Mouse (Mus musculus): ENCODE data around the gene Brca2. TPM values are rescaled to one million over a fixed set of nuclear protein-coding genes. Genes with fewer than 3 reads are reported as not detected.

Gene Brca2
- polyA plus RNA-seq, 1 experiment from 2014 or later = 27.9 TPM

DNA sequence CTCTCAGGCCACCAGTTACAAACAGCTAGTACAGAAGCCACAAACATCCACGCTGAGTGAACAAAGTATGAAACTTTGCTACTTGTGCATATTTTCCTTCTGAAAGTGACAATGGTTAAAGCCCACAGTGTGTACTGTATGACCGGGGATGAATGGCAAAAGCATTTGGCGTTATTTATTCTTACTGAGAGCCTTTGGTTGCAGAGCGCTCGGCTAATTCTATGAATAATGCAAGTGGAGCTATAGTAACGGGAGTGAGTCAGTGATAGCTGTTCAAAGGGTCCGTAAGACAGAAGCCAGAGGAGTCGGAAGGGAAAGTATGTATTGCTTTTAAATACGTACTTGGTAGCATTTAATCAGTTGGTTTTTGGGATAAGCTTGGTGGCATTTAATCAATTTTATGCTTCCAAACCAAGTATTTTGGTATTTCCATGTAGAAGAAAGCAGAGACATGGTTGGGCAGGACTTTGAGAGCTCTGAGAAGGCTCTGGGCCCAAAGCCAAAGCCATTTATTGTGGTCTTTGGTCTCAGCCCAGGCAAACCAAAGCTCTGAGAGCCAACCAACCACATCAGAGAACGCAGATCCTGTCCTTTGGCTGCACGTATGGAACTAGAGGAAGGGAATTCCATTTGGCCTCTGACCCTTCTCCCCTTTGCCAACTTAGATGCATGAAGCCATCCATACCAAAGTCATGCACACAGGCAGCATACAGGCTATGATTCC is 48.2 kb downstream of the Brca2 start:
- 93% methylated on average over 11 of the region's 11 CpGs for WGBS
- Histone ChIP-seq H3K27me3 (ENCODE audit: insufficient read depth, poor library complexity, severe bottlenecking) (no peaks in the 10 kb centered on the region), H3K4me3 (no peak overlapping the region), H3K27ac (no peak overlapping the region), H3K4me1 (no peaks in the 10 kb centered on the region), H3K36me3 (peaks cover 63% of the 10 kb centered on the region), H3K9me3 (no peaks in the 10 kb centered on the region)
- peak; percentile 41 for DNase-seq (ENCODE audit: low spot score)

DNA sequence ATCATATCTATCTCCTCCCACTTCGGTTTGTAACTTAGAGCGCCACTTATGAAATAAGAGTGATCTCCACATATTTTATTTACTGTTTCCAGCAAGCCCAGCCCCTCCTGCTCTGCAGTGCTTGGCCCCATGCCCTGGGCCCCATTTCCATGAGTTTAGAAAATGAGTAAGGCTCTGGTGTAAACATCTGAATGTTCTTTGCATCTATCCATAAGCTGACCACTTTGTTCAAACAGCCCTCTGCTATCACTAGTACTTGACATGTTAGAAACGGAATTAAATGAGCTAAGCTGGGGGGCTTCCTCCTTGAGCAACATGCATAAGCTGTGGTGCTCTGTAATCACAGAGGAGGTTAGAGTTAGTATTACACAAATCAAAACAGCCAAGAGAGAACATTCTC is 52.0 kb downstream of the Brca2 start:
- H3K27ac ChIP-seq = no peak overlapping the region
- no peak for DNase-seq (ENCODE audit: low spot score)
- no peaks in the 10 kb centered on the region for H3K27me3 ChIP-seq (ENCODE audit: insufficient read depth, poor library complexity, severe bottlenecking)
- WGBS = 90% methylated on average over 3 of the region's 3 CpGs
- no peaks in the 10 kb centered on the region for H3K9me3 ChIP-seq
- H3K4me1 ChIP-seq = no peaks in the 10 kb centered on the region
- no peak overlapping the region for H3K4me3 ChIP-seq
- H3K36me3 ChIP-seq = peaks cover 29% of the 10 kb centered on the region

DNA sequence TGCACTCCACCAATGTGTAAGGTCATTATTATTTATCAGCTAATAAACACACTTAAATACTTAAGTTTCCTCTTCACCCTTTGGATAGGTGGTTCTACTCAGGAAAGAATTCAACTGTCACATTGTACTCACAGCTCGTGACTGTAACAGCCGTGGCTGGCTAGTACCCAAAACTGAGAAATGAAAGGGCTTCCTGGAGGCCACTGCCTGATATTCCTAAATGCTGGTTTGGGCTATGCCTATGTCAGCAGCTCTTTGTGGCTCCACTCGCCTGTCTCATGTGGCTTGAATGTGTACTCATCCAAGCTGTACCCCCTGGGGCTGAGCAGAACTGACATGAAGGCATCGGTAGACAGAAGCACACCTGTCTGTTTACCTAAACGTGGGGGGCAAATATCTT is 52.5 kb downstream of the Brca2 start:
- Histone ChIP-seq H3K36me3 (peaks cover 25% of the 10 kb centered on the region), H3K9me3 (no peaks in the 10 kb centered on the region), H3K4me3 (no peak overlapping the region), H3K27ac (no peak overlapping the region), H3K4me1 (no peaks in the 10 kb centered on the region), H3K27me3 (ENCODE audit: insufficient read depth, poor library complexity, severe bottlenecking) (no peaks in the 10 kb centered on the region)
- no peak for DNase-seq (ENCODE audit: low spot score)
- 77% methylated on average over 5 of the region's 5 CpGs for WGBS

DNA sequence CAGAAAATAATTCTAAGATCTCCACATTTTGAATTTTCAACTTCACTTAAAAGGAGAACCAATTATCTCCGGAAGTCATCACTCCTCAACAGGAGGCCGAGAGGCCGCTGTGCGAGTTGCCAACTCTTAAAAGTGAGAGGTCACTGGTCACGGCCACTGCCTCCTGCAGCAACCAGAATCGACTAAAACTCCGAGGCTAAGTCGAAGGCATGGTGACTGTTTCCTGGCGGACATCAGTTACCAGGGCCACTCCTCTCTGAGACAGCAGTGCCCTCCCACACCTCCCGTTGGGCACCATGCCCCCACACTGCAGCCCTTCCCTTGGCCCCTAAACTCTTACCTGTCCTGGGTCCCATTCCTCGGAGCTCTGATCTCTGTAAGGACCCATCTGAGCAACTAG is 54.4 kb downstream of the Brca2 start:
- peaks cover 13% of the 10 kb centered on the region for H3K36me3 ChIP-seq
- H3K4me1 ChIP-seq = no peaks in the 10 kb centered on the region
- no peak overlapping the region for H3K4me3 ChIP-seq
- H3K27ac ChIP-seq = no peak overlapping the region
- WGBS = 83% methylated on average over 11 of the region's 11 CpGs
- H3K27me3 ChIP-seq (ENCODE audit: insufficient read depth, poor library complexity, severe bottlenecking) = no peaks in the 10 kb centered on the region
- DNase-seq (ENCODE audit: low spot score) = no peak
- no peaks in the 10 kb centered on the region for H3K9me3 ChIP-seq

DNA sequence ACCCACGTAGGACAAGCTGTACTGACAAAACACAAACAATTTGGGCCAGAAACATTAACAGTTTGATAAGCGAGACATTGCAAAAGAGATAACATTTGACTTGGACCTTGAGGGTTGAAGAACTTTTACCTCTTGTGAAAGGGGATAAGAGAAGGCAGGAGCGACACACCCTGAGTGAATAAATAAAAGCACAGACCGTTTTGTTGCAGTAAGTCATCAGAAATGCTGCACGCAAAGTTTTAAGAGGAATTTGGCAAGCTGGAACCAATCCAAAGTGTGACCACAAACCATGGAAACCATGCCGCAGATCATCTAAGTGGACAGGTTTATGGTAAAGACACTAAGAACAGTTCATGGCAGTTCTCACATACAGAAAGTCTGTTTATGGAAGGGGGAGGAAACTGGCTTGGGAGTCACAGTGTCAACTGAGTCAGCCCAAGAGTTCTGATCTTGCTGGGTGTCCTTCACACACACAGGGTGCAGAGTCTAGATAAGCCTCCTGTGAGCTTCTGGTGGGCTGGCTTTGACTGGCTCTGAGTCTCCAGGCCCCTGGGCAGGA is 56.3 kb downstream of the Brca2 start:
- Histone ChIP-seq H3K9me3 (no peaks in the 10 kb centered on the region), H3K36me3 (no peaks in the 10 kb centered on the region), H3K27me3 (ENCODE audit: insufficient read depth, poor library complexity, severe bottlenecking) (no peaks in the 10 kb centered on the region), H3K4me1 (no peaks in the 10 kb centered on the region), H3K27ac (0 out of 2 replicates have a peak overlapping the region, but pooled peaks have one; percentile 47), H3K4me3 (no peak overlapping the region)
- DNase-seq (ENCODE audit: low spot score) = peak; percentile 87
- 75% methylated on average over 6 of the region's 6 CpGs for WGBS

DNA sequence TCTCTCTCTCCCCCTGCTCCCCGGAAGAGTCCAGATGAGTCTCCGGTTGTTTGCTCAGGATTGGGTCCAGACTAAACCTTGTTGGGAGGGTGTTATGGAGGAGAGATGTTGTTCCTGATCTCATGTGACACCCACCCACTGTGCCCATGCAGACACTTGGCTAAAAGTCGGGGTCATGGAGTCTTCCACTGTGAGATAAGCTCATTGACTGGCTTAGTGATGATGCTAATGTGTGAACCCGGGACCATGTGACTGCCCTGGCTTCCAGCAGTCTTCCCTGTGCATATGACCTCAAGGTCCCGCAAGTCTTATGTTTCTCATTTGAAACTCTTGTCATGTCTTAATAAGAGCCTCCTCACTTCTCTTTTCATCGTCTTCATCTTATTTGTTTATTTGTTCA is 58.8 kb downstream of the Brca2 start:
- Histone ChIP-seq H3K9me3 (no peaks in the 10 kb centered on the region), H3K4me3 (no peak overlapping the region), H3K36me3 (no peaks in the 10 kb centered on the region), H3K27me3 (ENCODE audit: insufficient read depth, poor library complexity, severe bottlenecking) (no peaks in the 10 kb centered on the region), H3K4me1 (no peaks in the 10 kb centered on the region), H3K27ac (no peak overlapping the region)
- DNase-seq (ENCODE audit: low spot score) = no peak
- WGBS = 67% methylated on average over 6 of the region's 6 CpGs

DNA sequence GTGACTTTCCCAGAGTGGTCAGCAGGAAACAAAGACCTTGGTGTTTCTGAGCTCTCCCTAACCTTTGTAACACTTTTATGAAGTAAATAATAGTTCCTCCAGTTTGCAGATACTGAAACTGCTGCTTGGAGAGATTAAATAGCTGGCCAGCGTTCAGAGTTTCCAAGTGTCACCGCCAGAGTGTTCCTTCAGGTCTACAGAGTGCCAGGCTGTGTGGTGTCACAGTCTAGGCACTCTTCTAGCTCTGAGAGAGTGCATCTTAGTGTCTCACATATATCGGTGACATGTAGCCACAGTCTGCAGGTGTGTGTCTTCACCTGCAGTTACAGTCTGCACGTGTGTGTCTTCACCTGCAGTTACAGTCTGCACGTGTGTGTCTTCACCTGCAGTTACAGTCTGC is 60.8 kb downstream of the Brca2 start:
- H3K27ac ChIP-seq = no peak overlapping the region
- no peaks in the 10 kb centered on the region for H3K9me3 ChIP-seq
- H3K4me1 ChIP-seq = no peaks in the 10 kb centered on the region
- no peak overlapping the region for H3K4me3 ChIP-seq
- no peaks in the 10 kb centered on the region for H3K27me3 ChIP-seq (ENCODE audit: insufficient read depth, poor library complexity, severe bottlenecking)
- WGBS = 74% methylated on average over 5 of the region's 5 CpGs
- H3K36me3 ChIP-seq = no peaks in the 10 kb centered on the region
- DNase-seq (ENCODE audit: low spot score) = no peak

DNA sequence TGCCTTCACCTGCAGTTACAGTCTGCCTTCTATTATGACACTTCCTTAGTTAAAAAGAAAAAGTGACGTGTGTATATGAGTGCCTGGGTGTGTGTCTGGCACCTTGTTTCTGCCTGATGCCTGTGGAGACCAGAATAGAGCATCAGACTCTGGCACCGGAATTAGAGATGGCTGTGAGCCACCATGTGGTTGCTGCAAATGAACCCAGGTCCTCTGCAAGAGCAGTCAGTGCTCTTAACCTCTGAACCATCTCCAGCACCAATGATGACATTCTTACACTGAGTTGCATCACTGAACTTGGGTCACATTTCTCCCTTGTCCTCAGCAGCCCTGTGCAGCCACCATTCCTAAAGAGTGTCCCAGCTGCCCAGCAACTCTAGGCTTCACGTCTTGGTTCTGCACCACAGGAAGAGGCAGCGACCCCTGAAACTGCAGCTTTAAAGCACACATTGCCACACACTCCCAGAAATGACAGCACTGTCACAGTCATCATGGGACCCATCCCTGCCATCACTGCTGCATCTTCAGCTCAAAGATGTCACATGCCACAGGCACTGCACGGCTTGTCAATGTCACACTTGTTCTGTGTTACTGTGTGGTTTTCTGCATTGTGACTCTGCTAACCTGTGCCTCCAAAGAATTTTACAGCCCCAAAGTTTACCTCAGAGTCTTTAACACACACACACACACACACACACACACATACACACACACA is 61.3 kb downstream of the Brca2 start:
- Histone ChIP-seq H3K4me3 (no peak overlapping the region), H3K27me3 (ENCODE audit: insufficient read depth, poor library complexity, severe bottlenecking) (no peaks in the 10 kb centered on the region), H3K9me3 (no peaks in the 10 kb centered on the region), H3K27ac (no peak overlapping the region), H3K4me1 (no peaks in the 10 kb centered on the region), H3K36me3 (no peaks in the 10 kb centered on the region)
- no peak for DNase-seq (ENCODE audit: low spot score)
- 76% methylated on average over 5 of the region's 5 CpGs for WGBS

DNA sequence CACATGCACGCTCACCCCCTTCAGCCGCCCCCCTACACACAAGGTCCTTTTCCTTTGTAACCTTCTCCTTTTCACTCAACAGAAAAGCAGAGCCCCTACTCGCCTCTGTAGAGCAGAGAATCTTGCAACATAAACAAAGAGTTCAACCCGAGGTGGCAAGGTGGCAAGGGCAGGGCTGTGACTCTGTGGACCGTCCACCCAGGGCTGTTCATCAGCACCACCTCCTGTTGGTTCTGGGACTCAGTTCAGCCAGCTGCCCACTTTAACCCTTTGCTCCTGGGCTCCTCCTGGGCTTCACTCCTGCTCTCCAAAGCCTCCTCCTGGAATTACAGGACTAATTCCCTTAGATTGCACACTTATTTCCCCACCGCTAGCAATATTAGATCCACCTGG is 61.9 kb downstream of the Brca2 start:
- Histone ChIP-seq H3K36me3 (no peaks in the 10 kb centered on the region), H3K9me3 (no peaks in the 10 kb centered on the region), H3K27me3 (ENCODE audit: insufficient read depth, poor library complexity, severe bottlenecking) (no peaks in the 10 kb centered on the region), H3K4me3 (no peak overlapping the region), H3K4me1 (no peaks in the 10 kb centered on the region), H3K27ac (no peak overlapping the region)
- no peak for DNase-seq (ENCODE audit: low spot score)
- 50% methylated on average over 6 of the region's 6 CpGs for WGBS

DNA sequence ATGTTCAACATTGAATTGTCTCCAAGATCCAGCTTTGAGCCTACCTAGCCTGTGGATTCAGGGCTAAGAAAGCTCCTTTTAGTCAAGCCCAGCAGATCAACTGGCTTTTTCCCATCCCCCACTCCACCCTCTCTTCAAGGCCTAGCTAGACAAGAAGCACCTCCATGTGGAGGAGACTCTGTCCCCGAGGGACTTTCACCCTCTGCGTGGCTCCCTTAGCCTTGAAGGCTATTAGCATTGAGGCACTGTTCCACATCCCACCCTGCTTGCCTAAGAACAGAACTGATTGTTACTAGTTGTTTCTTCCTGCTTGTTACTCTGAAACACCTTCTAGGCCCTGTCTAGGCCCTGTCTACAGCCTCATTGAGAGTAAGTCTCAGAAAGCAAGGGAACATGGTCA is 67.5 kb downstream of the Brca2 start:
- no peak overlapping the region for H3K27ac ChIP-seq
- H3K4me3 ChIP-seq = no peak overlapping the region
- H3K27me3 ChIP-seq (ENCODE audit: insufficient read depth, poor library complexity, severe bottlenecking) = peaks cover 29% of the 10 kb centered on the region
- WGBS = 78% methylated on average over 2 of the region's 2 CpGs
- no peaks in the 10 kb centered on the region for H3K36me3 ChIP-seq
- DNase-seq (ENCODE audit: low spot score) = no peak
- no peaks in the 10 kb centered on the region for H3K9me3 ChIP-seq
- peaks cover 16% of the 10 kb centered on the region for H3K4me1 ChIP-seq

DNA sequence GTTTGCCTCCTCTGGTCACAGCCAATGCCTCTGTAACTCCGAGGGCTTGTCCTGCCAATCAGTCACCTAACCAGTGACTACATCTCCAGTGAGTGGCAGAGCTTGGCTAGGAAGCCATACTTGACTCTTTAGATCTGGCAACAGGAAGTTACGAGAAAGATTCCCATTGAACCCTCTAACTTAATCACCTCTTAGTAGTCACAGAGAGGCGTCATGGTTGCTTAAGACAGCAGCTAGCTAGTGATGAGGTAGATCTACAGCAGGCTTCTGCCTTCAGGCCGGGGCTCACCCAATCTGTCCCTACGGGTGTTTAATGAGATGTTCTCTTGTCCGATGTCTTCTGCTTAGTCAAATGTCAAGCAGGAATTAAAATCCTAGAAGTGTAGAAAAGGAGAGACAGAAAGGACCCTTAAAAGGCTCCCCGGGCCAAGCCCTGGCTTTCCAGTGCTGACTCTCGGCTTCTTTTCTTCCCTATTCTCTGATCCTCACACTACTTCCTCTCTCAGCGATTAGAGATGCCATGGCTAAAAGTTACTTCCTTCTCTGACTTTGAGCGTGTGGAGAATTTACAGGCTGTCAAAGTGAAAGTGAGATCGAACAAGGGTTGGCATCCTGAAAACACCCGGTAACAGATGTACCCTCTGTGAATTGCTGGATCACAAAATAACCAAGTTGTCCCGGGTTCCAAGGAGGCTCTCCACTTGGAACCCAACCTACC is 69.9 kb downstream of the Brca2 start:
- Histone ChIP-seq H3K4me3 (0 out of 2 replicates have a peak overlapping the region, but pooled peaks have one; percentile 76), H3K4me1 (peaks cover 21% of the 10 kb centered on the region), H3K27me3 (ENCODE audit: insufficient read depth, poor library complexity, severe bottlenecking) (peaks cover 48% of the 10 kb centered on the region), H3K27ac (no peak overlapping the region), H3K36me3 (no peaks in the 10 kb centered on the region), H3K9me3 (no peaks in the 10 kb centered on the region)
- no peak for DNase-seq (ENCODE audit: low spot score)
- WGBS = 71% methylated on average over 13 of the region's 13 CpGs

DNA sequence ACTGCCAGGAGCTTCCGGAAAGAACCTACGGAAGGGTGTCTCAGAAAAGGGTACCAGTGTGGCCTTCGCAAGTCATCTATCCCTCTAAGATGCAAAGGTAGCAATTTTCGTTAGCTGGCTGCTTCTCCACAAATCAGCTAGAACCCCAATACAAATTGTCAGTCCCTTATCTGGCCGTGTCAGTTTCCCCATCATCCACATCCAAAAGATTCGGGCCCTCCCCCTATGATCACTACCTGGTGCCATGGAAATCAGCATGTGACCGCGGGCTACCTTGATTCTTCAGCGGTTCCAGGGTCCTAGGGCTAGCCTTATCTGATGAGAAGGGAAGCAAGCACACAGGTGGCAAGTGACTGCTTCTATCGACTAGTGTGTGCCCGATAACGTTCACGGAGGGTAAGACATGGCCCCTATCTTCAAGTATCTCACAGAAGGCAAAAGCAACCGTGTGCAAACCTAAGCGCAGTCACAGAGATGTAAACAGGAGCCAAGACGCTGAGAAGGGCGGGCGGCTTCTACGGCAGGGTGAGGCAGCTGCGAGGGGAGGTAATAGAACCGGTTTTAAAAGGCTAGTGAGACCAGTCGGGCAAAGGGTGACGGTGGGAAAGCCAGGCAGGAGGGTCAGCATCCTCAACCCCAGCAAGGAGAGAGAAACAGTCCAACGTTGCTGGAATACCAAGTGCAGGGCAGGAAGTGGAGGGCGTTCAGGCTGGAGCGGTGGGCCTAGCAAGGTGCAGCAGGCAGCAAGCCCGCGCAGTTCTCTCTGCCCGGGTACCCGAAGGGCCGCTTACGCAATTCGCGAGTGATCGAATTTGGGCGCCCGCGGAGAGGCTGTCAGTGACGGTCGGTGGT is 70.7 kb downstream of the Brca2 start:
- Histone ChIP-seq H3K4me3 (peak overlapping the region; percentile 76), H3K27ac (peak overlapping the region; percentile 67; the same call in 1 of the 2 replicates), H3K36me3 (no peaks in the 10 kb centered on the region), H3K4me1 (peaks cover 22% of the 10 kb centered on the region), H3K27me3 (ENCODE audit: insufficient read depth, poor library complexity, severe bottlenecking) (peaks cover 51% of the 10 kb centered on the region), H3K9me3 (no peaks in the 10 kb centered on the region)
- WGBS = 9% methylated on average over 40 of the region's 40 CpGs
- DNase-seq (ENCODE audit: low spot score) = no peak
